Comparison of ENCODE assay signal across 1 mouse cellular context in the genomic region with DNA sequence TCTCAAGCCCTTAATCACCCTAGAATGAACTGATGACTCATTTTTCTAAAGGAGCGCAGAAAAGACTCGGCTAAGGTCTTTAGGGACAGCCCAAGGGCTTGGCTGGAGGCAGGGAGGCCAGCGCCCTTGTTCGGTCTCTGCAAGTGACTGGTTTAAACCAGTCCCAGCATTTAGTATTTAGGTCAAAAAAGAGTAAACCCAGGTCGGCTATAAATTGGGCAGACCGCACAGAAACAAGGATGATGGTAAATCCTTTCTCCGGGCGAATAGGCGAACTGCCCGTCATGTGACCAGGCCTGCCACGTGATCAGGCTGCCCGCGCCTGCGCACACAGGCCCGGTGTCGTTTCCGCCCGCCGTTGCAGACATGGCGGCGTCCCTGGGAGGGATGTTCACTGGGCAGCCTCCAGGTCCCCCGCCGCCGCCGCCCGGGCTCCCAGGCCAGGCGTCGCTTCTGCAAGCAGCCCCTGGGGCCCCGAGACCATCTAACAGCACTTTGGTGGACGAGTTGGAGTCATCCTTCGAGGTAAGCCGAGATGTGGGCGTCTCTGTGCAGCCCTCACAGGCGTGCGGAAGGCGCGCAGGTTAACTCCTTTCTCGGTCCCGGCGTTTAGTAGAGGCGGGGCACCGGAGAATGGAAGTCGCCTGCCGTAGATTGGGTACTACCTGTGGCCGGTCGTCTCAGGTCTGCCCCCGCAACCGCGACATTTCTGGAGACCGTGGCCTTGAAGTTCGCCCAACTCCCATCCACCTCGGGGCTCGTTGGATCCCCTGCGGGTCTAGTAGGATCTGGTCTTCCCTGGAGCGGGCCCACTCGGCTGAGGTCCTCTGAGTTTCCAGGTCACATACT.
TF ChIP-seq lines count a peak whose summit lies in the region.

TSS of gene Med28 (plus strand) at position 270 of the 849 bp plus-strand sequence.

TF ChIP-seq in MEL, 35 proteins besides CTCF, POLR2A, EP300 and RAD21 (continued from another document):
- peak; percentile 79 for TF ChIP-seq TCF12 (IDR thresholded peaks at IDR 0.05; ENCODE audit: low read depth, low read length)
- peak; percentile 99 for TF ChIP-seq USF2 (IDR thresholded peaks at IDR 0.05; ENCODE audit: borderline replicate concordance in 1 of 2, insufficient read depth in 1 of 2, low read depth in 1 of 2, low read length in 2 of 2)
- peak; percentile 99 for TF ChIP-seq SIN3A (IDR thresholded peaks at IDR 0.05; ENCODE audit: low read length)
- TF ChIP-seq TBP (IDR thresholded peaks at IDR 0.05; ENCODE audit: low read depth, low read length) = peak; percentile 86
- TF ChIP-seq KAT2A (conservative IDR thresholded peaks at IDR 0.05; ENCODE audit: low read depth, low read length) = peak; percentile 65; the same call in 1 of the 2 replicates
- peak; percentile 90 for TF ChIP-seq POLR2AphosphoS2 (IDR thresholded peaks at IDR 0.05; ENCODE audit: low read length)
- TF ChIP-seq MAFK (IDR thresholded peaks at IDR 0.05; ENCODE audit: borderline replicate concordance, low read depth, low read length) = no peak
- peak; percentile 97 for TF ChIP-seq MAX (IDR thresholded peaks at IDR 0.05; ENCODE audit: low read length)
